Comparison of ENCODE assay signal across 8 mouse cellular contexts in the genomic region with DNA sequence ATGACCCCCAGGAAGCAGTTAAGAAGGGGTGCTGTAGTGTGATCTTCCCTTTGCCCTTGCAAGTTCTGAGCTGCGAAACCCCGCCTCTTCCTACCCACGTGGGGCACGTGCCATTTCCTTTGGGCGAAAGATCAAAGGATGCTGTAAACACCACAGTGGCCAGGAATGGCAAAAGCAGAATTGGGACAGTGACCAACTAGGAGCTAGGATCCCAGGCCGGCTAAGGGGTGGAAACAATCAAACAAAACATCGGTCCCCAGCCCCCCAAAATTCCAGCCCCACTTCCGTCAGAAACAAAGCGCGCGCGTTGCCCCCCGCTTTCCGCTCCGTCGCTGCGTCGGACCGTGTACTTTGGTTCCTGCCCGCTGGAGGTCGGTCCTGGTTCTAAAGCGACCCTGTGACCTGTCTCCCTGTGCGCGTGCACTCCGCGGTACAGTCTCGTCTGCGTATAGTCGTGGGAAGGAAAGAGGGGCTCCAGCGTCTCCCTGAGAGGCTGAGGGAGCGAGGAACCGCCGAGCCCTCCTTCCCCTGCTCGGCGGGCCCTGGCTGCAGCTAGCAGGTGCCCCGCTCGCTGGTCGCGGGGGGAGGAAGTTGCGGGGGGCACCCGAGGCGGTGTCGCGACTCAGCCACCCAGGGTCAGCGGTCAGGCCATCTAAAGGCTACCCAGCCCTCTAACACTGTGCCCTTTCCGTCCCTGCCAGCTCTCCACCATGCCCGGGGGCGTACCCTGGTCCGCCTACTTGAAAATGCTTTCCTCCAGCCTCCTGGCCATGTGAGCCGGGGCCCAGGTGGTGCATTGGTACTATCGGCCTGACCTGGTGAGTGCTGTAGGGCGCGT. TPM values are rescaled to one million over a fixed set of nuclear protein-coding genes. Genes with fewer than 3 reads are reported as not detected.
DNase-seq lines count a peak whose midpoint lies in the region; ATAC-seq lines count a peak whose summit lies in the region.
"Not testable (repeated sequence)": the region's sequence is repeated elsewhere in the genome, so short reads cannot be mapped to it uniquely, and the experiment has no call there.

No protein-coding gene starts in this region.

- peak overlapping the region; percentile 49 for H3K4me3 ChIP-seq in hindbrain, embryonic 11.5 days (ENCODE audit: low read depth, low read length)

- peak; percentile 86 for DNase-seq in Muller cell, postnatal 12 days (ENCODE audit: inconsistent ontology term)
- DNase-seq in cerebellum, adult 9-11 months, result peak; percentile 90
- peak; percentile 64 to 78 for DNase-seq in frontal cortex, adult 2 months (ENCODE audit: extremely low spot score in 1 of 2, low spot score in 1 of 2)
- peak; percentile 89 for DNase-seq in hindbrain, embryonic 11.5 days (ENCODE audit: low spot score)
- DNase-seq in layer of hippocampus, postnatal 14 days (ENCODE audit: low spot score in 2 of 2), result peak; percentile 82 to 89
- peak; percentile 89 for DNase-seq in lung, postnatal 10 days
- DNase-seq in ovary, postnatal 14 days (ENCODE audit: low spot score), result peak; percentile 75
- DNase-seq in thymus, postnatal 10 days (ENCODE audit: low spot score in 2 of 2), result peak; percentile 73 to 86

- not testable (repeated sequence) for H3K36me3 ChIP-seq in hindbrain, embryonic 11.5 days (ENCODE audit: control insufficient read depth, insufficient read depth, low read length)

- under 1% methylated on average over 42 of the region's 53 CpGs for WGBS in hindbrain, embryonic 11.5 days

- H3K9me3 ChIP-seq in hindbrain, embryonic 11.5 days (ENCODE audit: control insufficient read depth, low read length), result not testable (repeated sequence)

- not testable (repeated sequence) for H3K27me3 ChIP-seq in hindbrain, embryonic 11.5 days (ENCODE audit: control insufficient read depth, insufficient read depth, low read length)

- H3K9ac ChIP-seq in hindbrain, embryonic 11.5 days (ENCODE audit: low read depth, low read length), result peak overlapping the region; percentile 86

- H3K4me2 ChIP-seq in hindbrain, embryonic 11.5 days (replicated peaks; ENCODE audit: low read depth, low read length), result peak overlapping the region; percentile 59

- peak overlapping the region; percentile 43 for H3K27ac ChIP-seq in hindbrain, embryonic 11.5 days (ENCODE audit: low read depth, low read length)

- ATAC-seq in hindbrain, embryonic 11.5 days (ENCODE audit: low FRiP score), result peak; percentile 92

- not testable (repeated sequence) for H3K4me1 ChIP-seq in hindbrain, embryonic 11.5 days (replicated peaks; ENCODE audit: control insufficient read depth, insufficient read depth, low read length)

RNA-seq across cellular contexts. Expression of a gene that starts 19.9 kb away (rescaled TPM):
- 188 and 199 TPM in 2 replicates for polyA plus RNA-seq in frontal cortex, adult 2 months (2012; rRNA removed)
- 522 and 547 TPM in 2 replicates for polyA plus RNA-seq in hindbrain, embryonic 11.5 days (2014; fragmentation: Nextera tagmentation; extraction: Ambion mirVana)
- 100 to 1,000 TPM; 269 to 327 TPM for total RNA-seq in layer of hippocampus, postnatal 14 days (2021)

RNA-seq across cellular contexts. Expression of a gene that starts 20.2 kb away (rescaled TPM):
- 2.2 and 3.3 TPM in 2 replicates for polyA plus RNA-seq in frontal cortex, adult 2 months (2012; rRNA removed)
- 1.1 and 2.0 TPM in 2 replicates for polyA plus RNA-seq in hindbrain, embryonic 11.5 days (2014; fragmentation: Nextera tagmentation; extraction: Ambion mirVana)
- 1 to 10 TPM; 1.4 to 1.9 TPM for total RNA-seq in layer of hippocampus, postnatal 14 days (2021)

Comparison
In these comparisons a context has a peak if more than half of its experiments do, and no peak if none do; other contexts are left out.
1. Peak in every context shown above with its lines: DNase-seq, ATAC-seq, H3K4me3 ChIP-seq and H3K27ac ChIP-seq.